Mouse (Mus musculus) thymus, adult 2 months (tissue): ENCODE results near the gene Selp.

Experiments
- CTCF ChIP-seq: fragments of 200-500 bp; IDR thresholded peaks from 2 replicates; pipeline ENCODE4 v1.5.1; 2012; ENCODE audit warnings: mild to moderate bottlenecking, control low read depth, low read length, moderate library complexity, borderline replicate concordance; ENCODE audit not compliant: control insufficient read depth, poor library complexity, insufficient read depth; ENCODE audit errors: extremely low read depth
- POLR2A ChIP-seq: fragments of 200-500 bp; IDR thresholded peaks from 2 replicates; pipeline ENCODE4 v1.6.1; 2012; ENCODE audit warnings: mild to moderate bottlenecking, low read length, control low read depth, moderate library complexity; ENCODE audit not compliant: control insufficient read depth, poor library complexity, insufficient read depth; ENCODE audit errors: extremely low read depth

- TF ChIP-seq CTCF = no peak
- no peak for TF ChIP-seq POLR2A
These were observed 28.3 kb upstream of the Selp start for GRCm38 (mm10) chr1:164086797-164087196.
